Mouse (Mus musculus): ENCODE data around the gene Lrrc46.
A peak's percentile ranks its signal among the peaks of the same experiment; 100 is the strongest.

Lrrc46 gene

GRCm38 (mm10) chr11:97049492-97050085, 8.4 kb upstream of the Lrrc46 start:
- no peak for DNase-seq

GRCm38 (mm10) chr11:97048090-97048650, 7.0 kb upstream of the Lrrc46 start:
- DNase-seq, result no peak

GRCm38 (mm10) chr11:97045861-97046260, 4.7 kb upstream of the Lrrc46 start:
- no peak for DNase-seq

GRCm38 (mm10) chr11:97044902-97045301, 3.7 kb upstream of the Lrrc46 start:
- DNase-seq, result no peak

GRCm38 (mm10) chr11:97040301-97041021, 746 bp downstream of the Lrrc46 start:
- DNase-seq, result no peak

GRCm38 (mm10) chr11:97038881-97039280, 2.3 kb downstream of the Lrrc46 start:
- DNase-seq, result no peak

GRCm38 (mm10) chr11:97036141-97036540, 5.1 kb downstream of the Lrrc46 start:
- DNase-seq, result no peak

- no peak for DNase-seq
Measured at GRCm38 (mm10) chr11:97033781-97034180, 7.4 kb downstream of the Lrrc46 start.

- no peak for DNase-seq
Measured at GRCm38 (mm10) chr11:97032499-97032898, 8.7 kb downstream of the Lrrc46 start.

- no peak for DNase-seq
Measured at GRCm38 (mm10) chr11:97031977-97032376, 9.2 kb downstream of the Lrrc46 start.

- no peak for DNase-seq
Measured at GRCm38 (mm10) chr11:97030426-97030825, 10.8 kb downstream of the Lrrc46 start.

- peak; percentile 79 for DNase-seq
Measured at GRCm38 (mm10) chr11:97029686-97030417, 11.4 kb downstream of the Lrrc46 start, which contains the start of gene Scrn2. Gene Scrn2, plus strand, starts transcription at chr11:97029938.

- DNase-seq, result peak; percentile 89
Measured at GRCm38 (mm10) chr11:97025721-97026344, 15.4 kb downstream of the Lrrc46 start.

GRCm38 (mm10) chr11:97024977-97025376, 16.2 kb downstream of the Lrrc46 start:
- no peak for DNase-seq

- peak; percentile 75 for DNase-seq
Measured at GRCm38 (mm10) chr11:97021873-97022484, 19.2 kb downstream of the Lrrc46 start.

GRCm38 (mm10) chr11:97021121-97021765, 20.0 kb downstream of the Lrrc46 start:
- no peak for DNase-seq

- no peak for DNase-seq
Measured at GRCm38 (mm10) chr11:97019345-97019708, 21.9 kb downstream of the Lrrc46 start.

- DNase-seq, result no peak
Measured at GRCm38 (mm10) chr11:97018583-97019344, 22.4 kb downstream of the Lrrc46 start.

- DNase-seq, result no peak
Measured at GRCm38 (mm10) chr11:97017696-97018582, 23.3 kb downstream of the Lrrc46 start.

GRCm38 (mm10) chr11:97013121-97013670, 28.0 kb downstream of the Lrrc46 start, which contains the start of gene Sp6:
Gene Sp6, plus strand, starts transcription at chr11:97013394.
- no peak for DNase-seq
